Mouse (Mus musculus) lung, embryonic 16.5 days (tissue): Measurements from ENCODE around the gene Ubxn4. TPM values are rescaled to one million over a fixed set of nuclear protein-coding genes. Genes with fewer than 3 reads are reported as not detected.

Experiments
- ATAC-seq: fragments of 200-750 bp; cut with Nextera tagmentation; 2 replicates; pipeline ENCODE4 v1.8.0; 2017; ENCODE audit warnings: low read depth, mild to moderate bottlenecking, moderate library complexity
- H3K27ac ChIP-seq: fragments of 300-500 bp; sonication (generic); 2 replicates; pipeline ENCODE4 v1.5.1; 2014; ENCODE audit warnings: mild to moderate bottlenecking, control low read depth, low read length
- H3K27me3 ChIP-seq: fragments of 300-500 bp; sonication (generic); 2 replicates; pipeline ENCODE4 v1.6.1; 2014; ENCODE audit warnings: low read depth, low read length, mixed read lengths; ENCODE audit not compliant: control insufficient read depth, insufficient read depth
- H3K36me3 ChIP-seq: fragments of 300-500 bp; sonication (generic); 2 replicates; pipeline ENCODE4 v1.6.1; 2014; ENCODE audit warnings: low read length; ENCODE audit not compliant: control insufficient read depth, insufficient read depth
- H3K4me1 ChIP-seq: fragments of 300-500 bp; sonication (generic); replicated peaks from 2 replicates; pipeline ENCODE4 v1.6.1; 2014; ENCODE audit warnings: low read length, mixed read lengths; ENCODE audit not compliant: control insufficient read depth, insufficient read depth
- H3K4me2 ChIP-seq: fragments of 300-500 bp; sonication (generic); 2 replicates; pipeline ENCODE4 v1.6.1; 2014; ENCODE audit warnings: low read depth, low read length, control low read depth
- H3K4me3 ChIP-seq: fragments of 300-500 bp; sonication (generic); 2 replicates; pipeline ENCODE4 v1.5.1; 2014; ENCODE audit warnings: mild to moderate bottlenecking, low read length, control low read depth
- H3K9ac ChIP-seq: fragments of 300-500 bp; sonication (generic); 2 replicates; pipeline ENCODE4 v1.6.1; 2014; ENCODE audit warnings: low read length, control low read depth
- H3K9me3 ChIP-seq: fragments of 300-500 bp; sonication (generic); 2 replicates; pipeline ENCODE4 v1.6.1; 2016; ENCODE audit warnings: low read length; ENCODE audit not compliant: control insufficient read depth
- WGBS: fragments of 180-500 bp; shearing (Covaris S2); extraction: QIAGEN DNeasy Blood & Tissue Kit; methylation state at CpG from one replicate; pipeline ENCODE4 v1.1.7; 2014; 5-methylcytosine and 5-hydroxymethylcytosine counted together
- polyA plus RNA-seq: library from polyadenylated mRNA; unstranded; fragments of >200 nt; fragmentation: Nextera tagmentation; extraction: Ambion mirVana; gene quantifications from 2 replicates; pipeline ENCODE4 v1.2.1, GENCODE M21; 2015

Ubxn4 gene
- polyA plus RNA-seq: 57.1 and 63.8 TPM in 2 replicates

DNA sequence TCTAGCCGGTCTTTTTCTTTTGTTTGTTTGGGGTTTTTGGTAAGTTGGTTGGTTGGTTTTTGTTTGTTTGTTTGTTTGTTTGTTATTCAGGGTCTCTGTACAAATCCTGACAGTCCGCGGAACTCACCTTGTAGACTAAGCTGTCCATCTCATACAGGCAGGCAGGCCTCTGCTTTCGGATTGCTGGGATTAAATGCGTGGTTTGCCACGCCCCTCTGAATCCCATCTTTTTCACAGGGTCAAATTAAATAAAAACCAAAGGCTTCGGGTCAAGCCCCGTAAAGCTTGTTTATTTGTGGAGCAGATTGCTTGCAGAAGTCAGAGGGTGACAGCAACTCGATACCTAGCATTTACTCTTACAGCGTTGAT lies at the start of gene Ubxn4:
Gene Ubxn4, plus strand, starts transcription at position 338 of the 369 bp plus-strand sequence.
- Histone ChIP-seq H3K36me3 (no peaks in the 10 kb centered on the region), H3K4me1 (peaks cover 3% of the 10 kb centered on the region; the same call in 1 of the 2 replicates), H3K4me2 (peak within 1 kb of the TSS; percentile 89), H3K27ac (peak within 1 kb of the TSS; percentile 86), H3K9ac (peak within 1 kb of the TSS; percentile 91), H3K9me3 (no peaks in the 10 kb centered on the region), H3K4me3 (peak within 1 kb of the TSS; percentile 85), H3K27me3 (no peaks in the 10 kb centered on the region)
- WGBS: 9% methylated on average over 10 of the region's 10 CpGs
- peak; percentile 18 for ATAC-seq

GRCm38 (mm10) chr1:128194011-128194410 lies 49.8 kb upstream of the Ubxn4 start:
- no peaks in the 10 kb centered on the region for H3K4me1 ChIP-seq
- 44% methylated on average over 2 of the region's 2 CpGs for WGBS
- no peak for ATAC-seq
- no peaks in the 10 kb centered on the region for H3K27me3 ChIP-seq
- H3K4me2 ChIP-seq: no peak overlapping the region
- H3K9me3 ChIP-seq: no peaks in the 10 kb centered on the region
- no peak overlapping the region for H3K4me3 ChIP-seq
- peaks cover 13% of the 10 kb centered on the region for H3K36me3 ChIP-seq
- H3K9ac ChIP-seq: no peak overlapping the region
- no peak overlapping the region for H3K27ac ChIP-seq

GRCm38 (mm10) chr1:128197353-128197752 lies 46.4 kb upstream of the Ubxn4 start:
- H3K4me1 ChIP-seq: no peaks in the 10 kb centered on the region
- no peak overlapping the region for H3K4me3 ChIP-seq
- H3K36me3 ChIP-seq: peaks cover 17% of the 10 kb centered on the region
- no peak overlapping the region for H3K9ac ChIP-seq
- H3K4me2 ChIP-seq: no peak overlapping the region
- H3K27ac ChIP-seq: no peak overlapping the region
- no peaks in the 10 kb centered on the region for H3K27me3 ChIP-seq
- H3K9me3 ChIP-seq: no peaks in the 10 kb centered on the region
- 84% methylated on average over 1 of the region's 1 CpGs for WGBS
- no peak for ATAC-seq

- 67% methylated on average over 5 of the region's 5 CpGs for WGBS
- Histone ChIP-seq H3K9ac (no peak overlapping the region), H3K36me3 (peaks cover 25% of the 10 kb centered on the region), H3K9me3 (no peaks in the 10 kb centered on the region), H3K27ac (no peak overlapping the region), H3K4me2 (no peak overlapping the region), H3K4me1 (no peaks in the 10 kb centered on the region), H3K4me3 (no peak overlapping the region), H3K27me3 (no peaks in the 10 kb centered on the region)
- ATAC-seq: no peak
These were observed 30.5 kb upstream of the Ubxn4 start for GRCm38 (mm10) chr1:128213261-128213660.

- H3K4me2 ChIP-seq: no peak overlapping the region
- H3K36me3 ChIP-seq: peaks cover 9% of the 10 kb centered on the region; the same call in 1 of the 2 replicates
- H3K27me3 ChIP-seq: no peaks in the 10 kb centered on the region
- no peaks in the 10 kb centered on the region for H3K4me1 ChIP-seq
- no peak overlapping the region for H3K9ac ChIP-seq
- H3K9me3 ChIP-seq: no peaks in the 10 kb centered on the region
- WGBS: 87% methylated on average over 2 of the region's 2 CpGs
- no peak for ATAC-seq
- no peak overlapping the region for H3K4me3 ChIP-seq
- no peak overlapping the region for H3K27ac ChIP-seq
These were observed 21.9 kb upstream of the Ubxn4 start for GRCm38 (mm10) chr1:128221886-128222285.

GRCm38 (mm10) chr1:128223304-128223703 lies 20.5 kb upstream of the Ubxn4 start:
- Histone ChIP-seq H3K9me3 (no peaks in the 10 kb centered on the region), H3K27me3 (no peaks in the 10 kb centered on the region), H3K9ac (no peak overlapping the region), H3K4me2 (no peak overlapping the region), H3K36me3 (peaks cover 6% of the 10 kb centered on the region; the same call in 1 of the 2 replicates), H3K4me3 (no peak overlapping the region), H3K27ac (no peak overlapping the region), H3K4me1 (no peaks in the 10 kb centered on the region)
- 68% methylated on average over 1 of the region's 1 CpGs for WGBS
- no peak for ATAC-seq

DNA sequence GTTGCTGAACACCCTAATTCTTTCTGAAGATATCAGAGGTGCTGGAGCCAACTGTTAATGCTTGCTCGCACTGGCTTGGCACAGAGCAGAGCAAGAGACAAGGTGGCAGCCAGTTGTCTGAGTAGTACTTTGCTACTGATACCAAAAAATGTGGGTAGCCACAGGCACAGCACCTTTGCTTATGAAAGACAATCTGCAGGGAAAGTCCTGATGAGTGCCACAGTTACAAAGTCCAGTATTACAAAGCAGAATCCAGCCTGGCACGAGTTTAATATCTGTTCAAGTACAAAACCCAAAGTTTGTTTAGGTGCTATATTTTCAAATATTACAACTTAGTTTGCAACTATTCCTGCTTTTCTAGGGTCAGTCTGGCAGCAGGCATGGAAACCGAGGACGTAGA lies 8.6 kb upstream of the Ubxn4 start:
- H3K36me3 ChIP-seq: peaks cover 20% of the 10 kb centered on the region
- 94% methylated on average over 4 of the region's 4 CpGs for WGBS
- ATAC-seq: no peak

GRCm38 (mm10) chr1:128243996-128244726 lies 397 bp downstream of the Ubxn4 start:
- peak overlapping the region; percentile 86 for H3K27ac ChIP-seq
- no peaks in the 10 kb centered on the region for H3K36me3 ChIP-seq
- 0% methylated on average over 71 of the region's 71 CpGs for WGBS
- peak overlapping the region; percentile 89 for H3K4me2 ChIP-seq
- peak overlapping the region; percentile 91 for H3K9ac ChIP-seq
- H3K27me3 ChIP-seq: no peaks in the 10 kb centered on the region
- H3K9me3 ChIP-seq: no peaks in the 10 kb centered on the region
- peak overlapping the region; percentile 85 for H3K4me3 ChIP-seq
- peak; percentile 96 for ATAC-seq
- H3K4me1 ChIP-seq: peaks cover 3% of the 10 kb centered on the region; the same call in 1 of the 2 replicates

More for the DNA sequence above, 8.6 kb upstream of the Ubxn4 start:
- Histone ChIP-seq H3K27ac (no peak overlapping the region), H3K9me3 (no peaks in the 10 kb centered on the region), H3K9ac (no peak overlapping the region), H3K4me1 (no peaks in the 10 kb centered on the region), H3K27me3 (no peaks in the 10 kb centered on the region), H3K4me3 (no peak overlapping the region), H3K4me2 (no peak overlapping the region)

DNA sequence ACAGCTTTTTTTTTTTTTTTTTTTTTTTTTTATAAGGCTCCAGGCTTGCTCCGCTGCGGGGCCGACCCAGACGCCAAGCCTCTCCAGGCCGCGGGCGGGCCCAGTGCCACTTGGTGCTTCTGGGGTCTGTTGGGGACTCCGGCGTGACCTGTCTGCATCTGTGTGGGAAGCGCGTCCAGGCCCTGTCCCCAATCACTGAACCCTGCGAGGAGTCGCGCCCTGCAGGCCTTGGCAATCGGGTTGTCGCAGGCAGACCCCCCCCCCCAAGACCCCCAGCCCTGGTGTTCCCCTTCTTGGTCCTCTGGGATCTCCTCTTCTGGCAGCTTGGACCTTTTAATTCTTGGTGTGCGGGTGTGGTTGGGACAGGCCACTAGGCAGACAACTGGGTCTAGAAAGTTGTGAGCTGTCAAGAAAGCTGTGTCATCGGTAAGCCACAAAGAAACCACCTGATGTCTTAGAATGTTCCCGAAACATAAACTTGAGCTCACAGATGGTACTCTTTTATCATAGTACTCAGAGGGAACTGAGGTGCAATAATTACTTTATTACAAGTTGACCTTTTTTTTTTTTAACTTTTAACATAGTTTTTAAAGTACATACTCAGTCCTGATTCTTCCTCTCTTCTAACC lies 1.1 kb downstream of the Ubxn4 start:
- Histone ChIP-seq H3K36me3 (no peaks in the 10 kb centered on the region), H3K9me3 (no peaks in the 10 kb centered on the region), H3K27me3 (no peaks in the 10 kb centered on the region), H3K4me2 (peak overlapping the region; percentile 89), H3K4me3 (peak overlapping the region; percentile 85), H3K4me1 (peaks cover 3% of the 10 kb centered on the region; the same call in 1 of the 2 replicates), H3K9ac (peak overlapping the region; percentile 91), H3K27ac (peak overlapping the region; percentile 86)
- peak; percentile 37; the same call in 1 of the 2 replicates for ATAC-seq
- 1% methylated on average over 19 of the region's 19 CpGs for WGBS
